In genomic region chr7:92008702-92009101, GRCm38 (mm10) we compare ENCODE assay signal across 28 mouse cellular contexts.
"Had no signal": no experiment of that assay in that cellular context is flagged by ENCODE, and none has a peak within 500 bp of the region (broad histone marks: within the 10 kb centered on the region; RNA-seq: fewer than 3 reads in every experiment).

No protein-coding gene starts in this region.

- H3K9me3 ChIP-seq: embryonic facial prominence, embryonic 10.5 days; embryonic facial prominence, embryonic 12.5 days; embryonic facial prominence, embryonic 13.5 days; embryonic facial prominence, embryonic 15.5 days; forebrain, embryonic 10.5 days; forebrain, embryonic 12.5 days; forebrain, embryonic 13.5 days; forebrain, embryonic 15.5 days had no signal

- ATAC-seq: forebrain, embryonic 13.5 days; forebrain, embryonic 14.5 days; forebrain, embryonic 15.5 days; forebrain, embryonic 16.5 days; forebrain, postnatal 0 days had no signal

- H3K27me3 ChIP-seq: embryonic facial prominence, embryonic 12.5 days; embryonic facial prominence, embryonic 13.5 days; embryonic facial prominence, embryonic 15.5 days; forebrain, embryonic 12.5 days; forebrain, embryonic 13.5 days; forebrain, embryonic 15.5 days had no signal

- H3K36me3 ChIP-seq: embryonic facial prominence, embryonic 10.5 days; embryonic facial prominence, embryonic 12.5 days; embryonic facial prominence, embryonic 13.5 days; embryonic facial prominence, embryonic 15.5 days; forebrain, embryonic 10.5 days; forebrain, embryonic 12.5 days; forebrain, embryonic 15.5 days had no signal

- H3K4me2 ChIP-seq: embryonic facial prominence, embryonic 12.5 days; embryonic facial prominence, embryonic 13.5 days; embryonic facial prominence, embryonic 15.5 days; forebrain, embryonic 12.5 days; forebrain, embryonic 13.5 days; forebrain, embryonic 15.5 days had no signal

- H3K9ac ChIP-seq: embryonic facial prominence, embryonic 12.5 days; embryonic facial prominence, embryonic 13.5 days; embryonic facial prominence, embryonic 15.5 days; forebrain, embryonic 12.5 days; forebrain, embryonic 13.5 days; forebrain, embryonic 15.5 days; forebrain, postnatal 0 days had no signal

- H3K4me3 ChIP-seq: embryonic facial prominence, embryonic 10.5 days; embryonic facial prominence, embryonic 12.5 days; embryonic facial prominence, embryonic 13.5 days; embryonic facial prominence, embryonic 15.5 days; erythroblast, embryonic 14.5 days; forebrain, embryonic 10.5 days; forebrain, embryonic 12.5 days; forebrain, embryonic 13.5 days; forebrain, embryonic 15.5 days; gastrocnemius, adult 2 months had no signal

- DNase-seq: cerebellum, adult 2 months; cerebellum, adult 8-10 months; cerebellum, adult 9-10 months; cerebellum, adult 9-11 months; cerebellum, postnatal 10 days; cerebellum, postnatal 14 days; cerebellum, postnatal 25 days; cerebellum, postnatal 36 days; embryo, embryonic 11 days; forebrain, postnatal 0 days; gastrocnemius, adult 2 months; gastrocnemius, postnatal 10 days; gastrocnemius, postnatal 14 days; gastrocnemius, postnatal 25 days; gastrocnemius, postnatal 36 days; heart, adult 11 months; heart, adult 18-20 months had no signal

- H3K27ac ChIP-seq: embryonic facial prominence, embryonic 10.5 days; embryonic facial prominence, embryonic 12.5 days; embryonic facial prominence, embryonic 13.5 days; embryonic facial prominence, embryonic 15.5 days; forebrain, embryonic 10.5 days; forebrain, embryonic 12.5 days; forebrain, embryonic 13.5 days; forebrain, embryonic 15.5 days; gastrocnemius, adult 2 months had no signal

- H3K4me1 ChIP-seq: embryonic facial prominence, embryonic 10.5 days; embryonic facial prominence, embryonic 12.5 days; embryonic facial prominence, embryonic 13.5 days; embryonic facial prominence, embryonic 15.5 days; forebrain, embryonic 10.5 days; forebrain, embryonic 12.5 days; forebrain, embryonic 13.5 days; forebrain, embryonic 15.5 days had no signal
